Mouse (Mus musculus) midbrain, embryonic 15.5 days (tissue): Measurements from ENCODE around the gene Rnf11. TPM values are rescaled to one million over a fixed set of nuclear protein-coding genes. Genes with fewer than 3 reads are reported as not detected.
"Not testable (repeated sequence)": the region's sequence is repeated elsewhere in the genome, so short reads cannot be mapped to it uniquely, and the experiment has no call there.

Experiments
- ATAC-seq: fragments of 200-750 bp; cut with Nextera tagmentation; replicated peaks from 2 replicates; pipeline ENCODE4 v1.8.0; 2017; ENCODE audit warnings: moderate TSS enrichment
- H3K27ac ChIP-seq: fragments of 300-500 bp; sonication (generic); 2 replicates; pipeline ENCODE4 v1.5.1; 2015; ENCODE audit warnings: mild to moderate bottlenecking, inconsistent platforms
- H3K27me3 ChIP-seq: fragments of 300-500 bp; sonication (generic); replicated peaks from 2 replicates; pipeline ENCODE4 v1.6.1; 2015; ENCODE audit warnings: inconsistent platforms
- H3K36me3 ChIP-seq: fragments of 300-500 bp; sonication (generic); replicated peaks from 2 replicates; pipeline ENCODE4 v1.6.1; 2015; ENCODE audit warnings: inconsistent platforms
- H3K4me1 ChIP-seq: fragments of 300-500 bp; sonication (generic); 2 replicates; pipeline ENCODE4 v1.6.1; 2015; ENCODE audit warnings: inconsistent platforms
- H3K4me2 ChIP-seq: fragments of 300-500 bp; sonication (generic); 2 replicates; pipeline ENCODE4 v1.6.1; 2015; ENCODE audit warnings: inconsistent platforms, mild to moderate bottlenecking, moderate library complexity
- H3K4me3 ChIP-seq: fragments of 300-500 bp; sonication (generic); 2 replicates; pipeline ENCODE4 v1.5.1; 2015; ENCODE audit warnings: mild to moderate bottlenecking, inconsistent platforms
- H3K9ac ChIP-seq: fragments of 300-500 bp; sonication (generic); 2 replicates; pipeline ENCODE4 v1.6.1; 2015; ENCODE audit warnings: mild to moderate bottlenecking, inconsistent platforms
- H3K9me3 ChIP-seq: fragments of 300-500 bp; sonication (generic); 2 replicates; pipeline ENCODE4 v1.6.1; 2016; ENCODE audit warnings: inconsistent platforms
- WGBS: fragments of 180-500 bp; shearing (Covaris S2); methylation state at CpG from one replicate; pipeline ENCODE4 v1.1.7; 2015; ENCODE audit warnings: mixed read lengths; 5-methylcytosine and 5-hydroxymethylcytosine counted together
- polyA plus RNA-seq: library from polyadenylated mRNA; unstranded; fragments of >200 nt; fragmentation: Nextera tagmentation; extraction: Ambion mirVana; gene quantifications from 2 replicates; pipeline ENCODE4 v1.2.1, GENCODE M21; 2015

Gene Rnf11
- polyA plus RNA-seq, 1 experiment from 2014 or later: 61.2 TPM

DNA sequence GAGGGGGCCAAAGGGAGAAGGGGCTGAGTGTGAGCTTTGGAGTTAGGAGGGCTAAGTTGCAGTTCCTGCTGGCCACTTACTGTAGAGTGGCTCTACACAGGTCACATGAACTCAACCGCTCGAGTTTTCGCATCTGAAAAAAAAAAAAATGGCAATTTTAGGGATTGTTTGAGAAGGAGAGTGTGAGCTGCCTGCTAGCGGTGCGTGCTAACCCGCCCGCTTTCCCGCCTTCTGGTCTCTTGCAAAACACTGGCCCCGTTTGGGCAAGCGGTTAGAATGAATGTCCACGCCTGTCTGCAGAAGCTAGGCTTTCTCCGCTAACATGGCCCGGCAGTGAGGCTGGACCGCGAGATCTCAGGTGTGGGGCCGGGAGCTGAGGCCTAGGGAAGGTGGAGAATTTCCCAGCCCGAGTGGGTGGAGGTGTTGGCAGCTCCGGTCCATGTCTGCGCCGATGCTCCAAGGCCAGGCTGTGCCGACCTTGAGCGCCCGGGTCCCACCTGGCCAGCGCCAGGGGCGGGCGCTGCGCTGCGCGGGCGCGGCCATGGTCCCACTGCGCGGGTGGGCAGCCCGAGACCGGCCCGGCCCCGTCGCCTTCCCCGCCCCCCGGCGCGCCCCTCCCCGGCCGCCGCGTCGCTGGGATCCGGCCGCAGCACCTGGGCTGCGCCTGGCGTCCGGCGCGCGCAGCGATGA is 77.9 kb downstream of the Rnf11 start, which contains the start of gene Ttc39a:
Ttc39a (plus strand) TSS at position 138 of the 690 bp plus-strand sequence.
- peak; percentile 84 for ATAC-seq
- peak within 1 kb of the TSS; percentile 90 for H3K4me2 ChIP-seq
- under 1% methylated on average over 56 of the region's 56 CpGs for WGBS
- H3K9me3 ChIP-seq: no peaks in the 10 kb centered on the region
- no peaks in the 10 kb centered on the region for H3K27me3 ChIP-seq
- no peaks in the 10 kb centered on the region for H3K36me3 ChIP-seq
- H3K4me3 ChIP-seq: peak within 1 kb of the TSS; percentile 75
- H3K27ac ChIP-seq: no peak within 1 kb of the TSS
- H3K4me1 ChIP-seq: peaks cover 9% of the 10 kb centered on the region
- H3K9ac ChIP-seq: peak within 1 kb of the TSS; percentile 65

DNA sequence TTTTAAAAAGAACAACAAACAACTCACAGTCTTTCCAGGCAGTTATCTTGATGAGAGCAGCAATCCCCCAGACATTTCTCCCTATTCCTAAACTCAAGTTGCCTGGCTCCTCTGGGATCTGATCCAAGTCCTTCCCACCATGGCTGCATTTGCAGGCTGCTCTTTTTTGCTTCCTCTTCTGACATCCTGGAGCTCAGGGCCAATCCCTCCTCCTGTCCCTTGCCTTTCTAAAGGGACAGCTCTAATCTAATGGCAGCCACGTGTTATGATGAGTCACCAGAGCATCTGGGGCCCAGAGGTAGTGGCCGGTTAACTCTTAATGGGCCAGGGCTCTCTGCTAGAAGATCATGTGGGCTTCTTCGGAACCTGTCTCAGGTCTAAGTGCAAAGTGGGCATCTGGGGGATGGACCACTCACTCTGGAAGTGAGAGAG is 78.5 kb downstream of the Rnf11 start:
- H3K4me2 ChIP-seq: peak overlapping the region; percentile 90
- ATAC-seq: peak; percentile 55
- peak overlapping the region; percentile 75 for H3K4me3 ChIP-seq
- 10% methylated on average over 3 of the region's 3 CpGs for WGBS
- no peaks in the 10 kb centered on the region for H3K9me3 ChIP-seq
- H3K27ac ChIP-seq: no peak overlapping the region
- peak overlapping the region; percentile 65 for H3K9ac ChIP-seq
- H3K27me3 ChIP-seq: no peaks in the 10 kb centered on the region
- H3K4me1 ChIP-seq: peaks cover 9% of the 10 kb centered on the region
- no peaks in the 10 kb centered on the region for H3K36me3 ChIP-seq

DNA sequence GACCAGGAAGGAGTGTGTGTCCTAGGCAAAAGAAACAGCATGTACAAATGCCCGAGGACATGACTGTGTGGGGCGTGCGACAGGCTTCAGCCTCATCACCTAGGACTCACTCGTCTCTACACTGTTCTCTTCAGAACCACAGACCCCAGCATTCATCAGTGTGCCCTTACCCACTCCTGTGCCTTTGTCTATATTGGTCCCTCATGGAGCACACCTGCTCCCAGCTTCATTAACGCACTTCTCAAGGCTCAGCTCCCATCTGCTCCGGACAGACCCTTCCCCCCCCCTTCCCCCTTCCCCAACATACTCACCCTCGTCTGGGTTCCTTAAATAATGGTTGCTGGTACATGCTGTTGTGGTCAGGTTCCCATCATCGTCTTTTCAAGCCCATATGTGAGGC is 79.1 kb downstream of the Rnf11 start:
- Histone ChIP-seq H3K27ac (no peak overlapping the region), H3K4me3 (no peak overlapping the region), H3K9me3 (no peaks in the 10 kb centered on the region), H3K36me3 (no peaks in the 10 kb centered on the region), H3K4me2 (no peak overlapping the region), H3K9ac (no peak overlapping the region), H3K27me3 (no peaks in the 10 kb centered on the region), H3K4me1 (peaks cover 9% of the 10 kb centered on the region)
- ATAC-seq: no peak
- 50% methylated on average over 8 of the region's 8 CpGs for WGBS

DNA sequence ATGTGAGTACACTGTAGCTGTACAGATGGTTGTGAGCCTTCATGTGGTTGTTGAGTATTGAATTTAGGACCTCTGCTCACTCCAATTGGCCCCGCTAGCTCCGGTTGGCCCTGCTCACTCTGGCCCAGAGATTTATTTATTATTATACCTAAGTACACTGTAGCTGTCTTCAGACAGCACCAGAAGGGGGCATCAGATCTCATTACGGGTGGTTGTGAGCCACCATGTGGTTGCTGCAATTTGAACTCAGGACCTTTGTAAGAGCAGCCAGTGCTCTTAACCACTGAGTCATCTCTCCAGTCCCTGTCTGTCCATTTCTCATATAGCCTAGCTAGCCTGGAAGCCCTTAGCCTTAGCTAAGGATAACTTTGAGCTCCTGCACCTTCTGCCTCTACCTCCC is 79.6 kb downstream of the Rnf11 start:
- not testable (repeated sequence) for H3K9me3 ChIP-seq, ATAC-seq, H3K9ac ChIP-seq, H3K4me3 ChIP-seq, H3K4me1 ChIP-seq, H3K27ac ChIP-seq, H3K4me2 ChIP-seq, H3K36me3 ChIP-seq, H3K27me3 ChIP-seq
- WGBS: 91% methylated on average over 3 of the region's 3 CpGs

DNA sequence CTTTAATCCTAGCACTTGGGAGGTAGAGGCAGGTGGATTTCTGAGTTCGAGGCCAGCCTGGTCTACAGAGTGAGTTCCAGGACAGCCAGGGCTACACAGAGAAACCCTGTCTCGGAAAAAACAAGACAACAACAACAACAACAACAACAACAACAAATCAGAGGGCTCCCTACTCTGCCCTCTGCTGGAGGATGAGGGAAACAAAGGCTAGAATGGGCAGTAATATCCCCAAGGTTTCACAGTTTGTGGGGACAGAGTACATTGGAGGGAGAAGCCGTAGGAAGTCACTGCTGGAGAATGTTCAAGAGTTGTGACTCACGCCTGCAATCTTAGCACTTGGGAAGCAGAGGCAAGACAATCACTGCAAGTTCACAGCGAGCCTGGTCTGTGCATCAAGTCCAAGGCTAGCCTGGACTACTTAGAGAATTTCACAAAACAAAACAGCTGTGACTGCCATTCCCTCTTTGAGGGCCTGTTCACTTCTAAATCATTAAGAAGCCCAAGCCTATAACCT is 83.3 kb downstream of the Rnf11 start:
- H3K4me3 ChIP-seq: no peak overlapping the region
- H3K4me2 ChIP-seq: no peak overlapping the region
- H3K27ac ChIP-seq: no peak overlapping the region
- no peaks in the 10 kb centered on the region for H3K36me3 ChIP-seq
- ATAC-seq: no peak
- no peak overlapping the region for H3K9ac ChIP-seq
- H3K27me3 ChIP-seq: no peaks in the 10 kb centered on the region
- H3K4me1 ChIP-seq: peaks cover 6% of the 10 kb centered on the region
- no peaks in the 10 kb centered on the region for H3K9me3 ChIP-seq
- 81% methylated on average over 5 of the region's 5 CpGs for WGBS

Other genes starting within 250 kb of the Rnf11 start
- 58.0 and 61.0 TPM in 2 replicates for gene Eps15, start 204.5 kb downstream of the Rnf11 start, polyA plus RNA-seq
- gene Ttc39a, start 78.1 kb downstream of the Rnf11 start, polyA plus RNA-seq: 2.0 and 2.4 TPM in 2 replicates
- not detected in 2 replicates for gene 4930522H14Rik, start 46.6 kb upstream of the Rnf11 start, polyA plus RNA-seq
- gene Cdkn2c, start 182.5 kb upstream of the Rnf11 start, polyA plus RNA-seq: 2.5 and 2.6 TPM in 2 replicates
- gene Faf1, start 191.9 kb upstream of the Rnf11 start, polyA plus RNA-seq: 31.5 TPM in 2 replicates